Mouse (Mus musculus) hindbrain, postnatal 0 days (tissue): ENCODE data around the gene Pard6b. TPM values are rescaled to one million over a fixed set of nuclear protein-coding genes. Genes with fewer than 3 reads are reported as not detected.

Source experiments
- ATAC-seq: fragments of 200-750 bp; cut with Nextera tagmentation; 2 replicates; pipeline ENCODE4 v1.8.0; 2017; ENCODE audit warnings: mild to moderate bottlenecking, moderate TSS enrichment, moderate library complexity
- DNase-seq: peaks from one replicate; pipeline ENCODE4 v3.0.0-alpha.2; 2015; ENCODE audit warnings: low spot score
- H3K27ac ChIP-seq: fragments of 300-500 bp; sonication (generic); 2 replicates; pipeline ENCODE4 v1.5.1; 2014; ENCODE audit warnings: mild to moderate bottlenecking
- H3K27me3 ChIP-seq: fragments of 300-500 bp; sonication (generic); 2 replicates; pipeline ENCODE4 v1.6.1; 2014; ENCODE audit warnings: low read length, mixed read lengths; ENCODE audit not compliant: insufficient read depth
- H3K36me3 ChIP-seq: fragments of 300-500 bp; sonication (generic); 2 replicates; pipeline ENCODE4 v1.6.1; 2014; ENCODE audit warnings: low read length, mixed read lengths; ENCODE audit not compliant: insufficient read depth
- H3K4me1 ChIP-seq: fragments of 300-500 bp; sonication (generic); 2 replicates; pipeline ENCODE4 v1.6.1; 2014; ENCODE audit warnings: antibody characterized with exemption, low read length, mixed read lengths; ENCODE audit not compliant: insufficient read depth
- H3K4me2 ChIP-seq: fragments of 300-500 bp; sonication (generic); 2 replicates; pipeline ENCODE4 v1.6.1; 2014; ENCODE audit warnings: low read depth, mild to moderate bottlenecking, low read length, moderate library complexity, mixed read lengths
- H3K4me3 ChIP-seq: fragments of 300-500 bp; sonication (generic); 2 replicates; pipeline ENCODE4 v1.5.1; 2014; ENCODE audit warnings: low read length
- H3K9ac ChIP-seq: fragments of 300-500 bp; sonication (generic); replicated peaks from 2 replicates; pipeline ENCODE4 v1.6.1; 2014; ENCODE audit warnings: mild to moderate bottlenecking, low read length, moderate library complexity, mixed read lengths
- H3K9me3 ChIP-seq: fragments of 300-500 bp; sonication (generic); 2 replicates; pipeline ENCODE4 v1.6.1; 2016; ENCODE audit warnings: low read length, mixed read lengths
- CTCF ChIP-seq: IDR thresholded peaks from 2 replicates; pipeline ENCODE4 v1.5.1; 2016; ENCODE audit warnings: antibody characterized with exemption, control low read depth, low read depth
- WGBS: fragments of 180-500 bp; shearing (Covaris S2); extraction: QIAGEN DNeasy Blood & Tissue Kit; methylation state at CpG from one replicate; pipeline ENCODE4 v1.1.7; 2014; 5-methylcytosine and 5-hydroxymethylcytosine counted together
- polyA plus RNA-seq: library from polyadenylated mRNA; unstranded; fragments of >200 nt; fragmentation: Nextera tagmentation; extraction: Ambion mirVana; gene quantifications from 2 replicates; pipeline ENCODE4 v1.2.1, GENCODE M21; 2015
- total RNA-seq: library from RNA; depleted of rRNA; stranded (reverse); fragments of >200 nt; gene quantifications from 2 replicates; pipeline ENCODE4 v1.2.3, GENCODE M21; 2014

The Pard6b gene
- total and polyA plus RNA-seq, 2 experiments from 2014 or later, result 4.5 to 5.1 TPM

DNA sequence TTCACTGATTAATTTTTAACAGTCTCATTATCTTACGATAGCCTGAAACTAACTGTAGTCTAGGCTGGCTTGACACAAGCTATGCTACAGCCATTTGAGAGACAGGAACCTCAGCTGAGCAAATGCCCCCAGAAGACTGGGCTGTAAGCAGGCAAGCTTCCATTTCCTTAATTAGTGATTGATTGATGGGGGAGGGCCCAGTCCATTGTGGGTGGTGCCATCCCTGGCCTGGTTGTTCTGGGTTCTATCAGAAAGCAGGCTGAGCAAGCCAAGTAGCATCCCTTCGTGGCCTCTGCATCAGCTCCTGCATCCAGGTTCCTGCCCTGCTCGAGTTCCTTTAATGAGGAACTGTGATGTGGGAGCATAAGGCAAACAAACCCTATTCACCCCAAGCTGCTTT, 6.3 kb upstream of the Pard6b start:
- no peak overlapping the region for H3K9ac ChIP-seq
- no peak for TF ChIP-seq CTCF
- H3K4me2 ChIP-seq, result no peak overlapping the region
- H3K27me3 ChIP-seq, result no peaks in the 10 kb centered on the region
- DNase-seq, result no peak
- 65% methylated on average over 3 of the region's 3 CpGs for WGBS
- H3K4me3 ChIP-seq, result no peak overlapping the region
- no peaks in the 10 kb centered on the region for H3K36me3 ChIP-seq
- no peak for ATAC-seq
- H3K27ac ChIP-seq, result no peak overlapping the region
- no peaks in the 10 kb centered on the region for H3K4me1 ChIP-seq
- no peaks in the 10 kb centered on the region for H3K9me3 ChIP-seq

DNA sequence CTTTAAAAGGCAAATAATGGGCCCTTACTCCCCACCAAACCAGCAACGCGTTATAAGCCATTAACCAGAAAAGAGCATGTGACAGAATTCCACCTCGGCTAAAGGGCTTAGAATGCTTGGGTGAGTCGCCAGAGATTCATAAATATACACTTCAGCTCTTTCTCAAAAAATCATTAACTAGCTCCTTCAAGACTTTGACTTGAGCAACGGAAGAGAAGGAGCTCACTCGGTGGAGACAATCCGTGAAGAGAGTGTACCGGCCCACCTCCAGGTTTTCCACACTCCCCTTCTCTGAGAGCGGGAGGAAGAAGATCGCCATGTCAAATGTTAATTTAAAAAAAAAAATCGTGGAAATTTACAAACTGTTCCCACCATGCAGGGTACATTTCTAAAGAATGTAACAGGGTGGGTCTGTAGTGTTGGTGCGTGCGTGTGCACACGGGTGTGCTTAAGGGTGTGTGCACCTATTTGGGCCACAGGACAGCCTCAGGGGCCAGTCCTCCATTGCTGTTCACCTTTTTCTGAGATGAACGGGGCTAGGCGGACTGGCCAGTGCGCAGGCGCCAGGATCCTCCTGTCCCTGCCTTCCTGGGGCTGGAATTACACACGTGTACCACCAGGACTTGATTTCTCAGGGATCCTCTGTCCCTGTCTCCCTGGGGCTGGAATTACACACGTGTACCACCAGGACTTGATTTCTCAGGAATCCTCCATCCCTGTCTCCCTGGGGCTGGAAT, 3.8 kb upstream of the Pard6b start:
- no peak overlapping the region for H3K4me2 ChIP-seq
- DNase-seq (no peak), ATAC-seq (no peak)
- H3K9ac ChIP-seq, result no peak overlapping the region
- TF ChIP-seq CTCF, result no peak
- no peaks in the 10 kb centered on the region for H3K36me3 ChIP-seq
- no peaks in the 10 kb centered on the region for H3K27me3 ChIP-seq
- no peak overlapping the region for H3K4me3 ChIP-seq
- H3K9me3 ChIP-seq, result no peaks in the 10 kb centered on the region
- WGBS, result 82% methylated on average over 20 of the region's 20 CpGs
- H3K4me1 ChIP-seq, result no peaks in the 10 kb centered on the region; the same call in 1 of the 2 replicates
- no peak overlapping the region for H3K27ac ChIP-seq

DNA sequence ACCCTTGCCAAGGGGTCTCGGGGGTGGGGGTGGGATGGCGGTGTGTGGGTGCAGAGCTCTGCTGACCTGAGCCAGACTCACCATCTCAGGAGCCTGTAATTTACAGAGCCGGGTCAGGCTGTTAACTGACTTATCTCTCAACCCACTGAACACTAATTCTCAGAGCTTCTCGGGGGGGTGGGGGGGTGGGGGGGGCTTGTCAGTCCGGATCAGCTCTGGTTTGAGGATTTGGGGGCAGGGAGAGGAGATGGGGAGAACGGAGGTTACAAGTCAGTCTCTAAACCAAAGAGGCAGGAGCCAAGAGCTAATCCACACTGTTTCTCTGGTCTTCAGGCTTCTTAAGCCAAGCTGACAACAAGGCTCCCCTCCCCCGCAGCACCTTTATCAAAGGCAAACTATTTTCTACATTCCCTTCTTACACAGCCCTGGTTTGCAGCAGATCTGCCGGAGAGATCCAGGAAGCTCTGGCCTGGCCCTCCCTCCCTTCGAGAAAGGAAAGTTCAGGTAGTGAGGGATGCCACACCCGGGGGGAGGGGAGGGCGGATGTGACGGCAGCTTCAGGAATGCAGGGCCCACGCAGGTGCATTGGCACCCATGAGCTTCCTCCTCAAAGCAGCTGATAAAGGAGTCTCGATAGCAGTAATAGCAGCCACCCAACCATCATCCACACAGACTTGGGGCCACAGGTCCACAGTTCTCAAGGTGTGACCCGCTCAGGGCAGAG, 2.5 kb upstream of the Pard6b start:
- Histone ChIP-seq H3K36me3 (no peaks in the 10 kb centered on the region), H3K27ac (no peak overlapping the region), H3K4me1 (no peaks in the 10 kb centered on the region; the same call in 1 of the 2 replicates), H3K4me3 (no peak overlapping the region), H3K9me3 (no peaks in the 10 kb centered on the region), H3K9ac (no peak overlapping the region), H3K4me2 (no peak overlapping the region), H3K27me3 (no peaks in the 10 kb centered on the region)
- no peak for DNase-seq
- ATAC-seq, result no peak
- 60% methylated on average over 15 of the region's 15 CpGs for WGBS
- no peak for TF ChIP-seq CTCF

DNA sequence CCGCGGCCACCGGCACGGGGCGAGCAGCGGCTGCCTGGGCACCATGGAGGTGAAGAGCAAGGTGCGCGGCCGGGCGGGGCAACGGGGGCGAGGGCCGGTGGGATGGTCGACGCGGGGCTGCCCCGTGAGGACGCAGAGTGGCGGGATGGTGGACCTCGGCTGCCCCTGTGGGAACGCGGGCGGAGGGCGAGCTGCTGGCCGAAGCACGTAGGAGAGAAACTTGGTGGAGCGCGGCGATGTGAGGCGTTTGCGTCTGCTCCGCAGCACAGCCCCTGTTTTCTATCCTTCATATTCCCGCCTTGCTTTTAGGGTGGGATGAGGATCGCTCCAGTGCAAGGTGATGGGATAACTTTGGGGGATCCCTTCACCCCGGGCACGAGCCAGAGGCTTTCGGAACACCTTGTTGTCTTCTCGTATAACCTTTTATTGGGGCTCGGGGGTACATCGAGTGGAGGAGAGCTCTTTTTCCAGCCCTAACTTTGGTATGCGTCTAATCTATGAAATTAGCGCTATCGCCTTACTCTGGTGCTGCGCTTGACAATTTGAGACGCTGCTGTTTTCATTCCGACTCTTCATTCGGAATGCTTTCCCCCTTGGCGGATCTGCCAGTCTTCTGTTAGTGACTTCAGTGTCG, 612 bp downstream of the Pard6b start:
- TF ChIP-seq CTCF, result no peak
- ATAC-seq (no peak), DNase-seq (peak; percentile 43)
- Histone ChIP-seq H3K9me3 (no peaks in the 10 kb centered on the region), H3K27me3 (no peaks in the 10 kb centered on the region), H3K36me3 (no peaks in the 10 kb centered on the region), H3K9ac (peak overlapping the region; percentile 72), H3K4me1 (no peaks in the 10 kb centered on the region; the same call in 1 of the 2 replicates), H3K4me3 (peak overlapping the region; percentile 72), H3K4me2 (peak overlapping the region; percentile 82), H3K27ac (peak overlapping the region; percentile 92)
- WGBS, result under 1% methylated on average over 48 of the region's 49 CpGs

DNA sequence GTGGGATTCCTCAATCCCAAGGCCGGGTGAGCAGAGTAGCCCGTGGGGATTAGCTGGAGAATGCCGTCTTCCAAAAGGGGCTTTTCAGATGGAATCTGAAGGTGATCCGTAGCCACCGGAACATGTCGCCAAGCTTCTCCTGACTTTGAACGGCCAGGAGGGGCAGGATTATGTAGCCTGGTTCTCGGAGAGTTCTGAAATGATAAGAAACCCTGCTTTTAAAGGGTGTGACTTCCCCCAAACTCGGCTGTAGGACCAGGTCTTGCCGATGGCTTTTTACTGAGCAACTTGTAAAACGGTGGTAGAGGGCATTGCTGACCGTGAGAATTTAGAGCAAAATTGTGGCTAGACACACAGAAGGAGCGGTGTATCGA, 1.1 kb downstream of the Pard6b start:
- Histone ChIP-seq H3K9me3 (no peaks in the 10 kb centered on the region), H3K4me2 (peak overlapping the region; percentile 82), H3K9ac (peak overlapping the region; percentile 72; the same call in 1 of the 2 replicates), H3K27me3 (no peaks in the 10 kb centered on the region), H3K27ac (peak overlapping the region; percentile 92; the same call in 1 of the 2 replicates), H3K4me1 (no peaks in the 10 kb centered on the region; the same call in 1 of the 2 replicates), H3K36me3 (no peaks in the 10 kb centered on the region), H3K4me3 (peak overlapping the region; percentile 72)
- DNase-seq, result peak; percentile 25
- no peak for ATAC-seq
- TF ChIP-seq CTCF, result no peak
- 4% methylated on average over 14 of the region's 14 CpGs for WGBS

DNA sequence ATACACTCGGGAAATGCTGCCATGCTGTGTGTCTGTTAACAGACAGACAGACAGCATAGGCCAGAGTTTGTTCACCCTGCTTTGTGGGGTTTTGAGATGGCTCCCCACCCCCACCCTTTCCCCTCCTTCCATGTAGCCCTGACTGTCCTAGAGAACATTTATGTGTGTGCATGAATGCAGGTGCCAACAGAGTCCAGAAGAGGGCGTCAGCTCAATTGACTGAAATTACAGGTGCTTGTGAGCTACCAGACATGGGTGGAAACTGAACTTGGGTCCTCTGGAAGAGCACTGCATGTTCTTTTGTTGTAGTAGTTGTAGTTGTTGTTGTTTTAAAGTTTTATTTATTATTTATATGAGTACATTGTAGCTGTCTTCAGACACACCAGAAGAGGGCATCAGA, 2.8 kb downstream of the Pard6b start:
- no peaks in the 10 kb centered on the region for H3K27me3 ChIP-seq
- H3K4me3 ChIP-seq, result no peak overlapping the region
- WGBS, result 82% methylated on average over 2 of the region's 2 CpGs
- TF ChIP-seq CTCF, result no peak
- DNase-seq, result no peak
- no peak overlapping the region for H3K9ac ChIP-seq
- no peak for ATAC-seq
- no peaks in the 10 kb centered on the region for H3K36me3 ChIP-seq
- no peaks in the 10 kb centered on the region; the same call in 1 of the 2 replicates for H3K4me1 ChIP-seq
- H3K27ac ChIP-seq, result no peak overlapping the region
- no peaks in the 10 kb centered on the region for H3K9me3 ChIP-seq
- no peak overlapping the region for H3K4me2 ChIP-seq
